Mouse (Mus musculus): ENCODE results near the gene Gpr179. TPM values are rescaled to one million over a fixed set of nuclear protein-coding genes. Genes with fewer than 3 reads are reported as not detected.
"Not testable (repeated sequence)": the region's sequence is repeated elsewhere in the genome, so short reads cannot be mapped to it uniquely, and the experiment has no call there.

The Gpr179 gene
- total RNA-seq, 2 experiments from 2014 or later: 0.05 to 0.06 TPM

DNA sequence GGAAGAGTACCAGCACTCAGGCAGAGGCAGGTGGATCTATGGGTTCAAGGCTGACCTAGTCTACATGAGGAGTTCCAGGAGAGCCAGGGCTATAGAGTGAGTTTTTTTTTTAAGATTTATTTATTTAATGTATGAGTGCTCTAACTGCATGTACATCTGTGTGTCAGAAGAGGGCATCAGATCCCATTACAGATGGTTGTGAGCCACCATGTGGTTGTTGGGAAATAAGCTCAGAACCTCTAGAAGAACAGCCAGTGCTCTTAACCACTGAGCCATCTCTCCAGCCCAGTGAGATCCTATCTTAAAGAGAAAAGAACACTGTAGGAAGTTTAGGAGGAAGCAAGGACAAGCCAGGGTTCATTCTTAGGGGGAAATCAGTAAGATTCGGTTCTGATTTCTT lies 21.6 kb downstream of the Gpr179 start:
- intact Hi-C loops (cut with DNase I): no loop called here
- DNase-seq (ENCODE audit: low spot score): no peak

DNA sequence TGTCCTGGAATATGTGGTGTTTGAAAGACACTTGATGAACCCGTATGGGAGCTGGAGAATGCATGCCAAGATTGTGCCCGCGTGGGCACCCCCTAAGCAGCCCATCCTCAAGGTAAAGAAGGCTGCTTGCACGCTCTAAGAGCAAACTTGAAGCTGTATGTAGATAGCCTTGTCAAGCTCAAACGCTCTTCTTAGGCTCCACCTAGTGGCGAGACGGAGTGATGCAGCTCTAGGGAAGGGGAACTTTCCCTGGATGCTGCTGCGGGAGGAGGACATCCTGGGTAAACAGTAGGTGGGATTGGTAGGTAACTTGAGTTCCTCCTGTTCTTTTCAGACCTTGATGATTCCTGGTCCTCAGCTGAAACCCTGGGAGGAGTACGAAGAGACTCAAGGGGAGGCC lies 23.7 kb downstream of the Gpr179 start:
- no peak for DNase-seq (ENCODE audit: low spot score)
- intact Hi-C loops (cut with DNase I): loop anchor here (2.0 to 5.0 kb wide), 3 partner anchors 111 to 257 kb away; no protein-coding TSS in a partner anchor

DNA sequence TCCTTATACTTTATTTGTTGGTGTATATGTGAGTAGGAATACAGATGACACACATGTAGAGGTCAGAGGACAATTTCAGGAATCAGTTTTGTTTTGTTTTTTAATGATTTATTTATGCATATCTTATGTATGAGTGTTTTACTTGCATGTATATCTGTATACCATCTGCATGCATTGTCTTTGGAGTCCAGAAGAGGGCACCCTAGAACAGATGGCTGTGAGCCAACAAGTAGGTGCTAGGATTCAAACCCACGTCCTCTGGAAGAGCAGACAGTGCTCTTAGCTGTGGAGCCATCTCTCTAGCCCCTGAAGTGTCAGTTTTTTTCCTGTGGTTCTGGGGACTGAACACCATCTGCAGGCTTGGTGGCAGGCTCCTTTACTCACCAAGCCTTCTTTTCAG lies 26.7 kb downstream of the Gpr179 start:
- intact Hi-C loops (cut with DNase I): loop anchor here (5.0 kb wide), 1 partner anchor 108 kb away; no protein-coding TSS in a partner anchor

DNA sequence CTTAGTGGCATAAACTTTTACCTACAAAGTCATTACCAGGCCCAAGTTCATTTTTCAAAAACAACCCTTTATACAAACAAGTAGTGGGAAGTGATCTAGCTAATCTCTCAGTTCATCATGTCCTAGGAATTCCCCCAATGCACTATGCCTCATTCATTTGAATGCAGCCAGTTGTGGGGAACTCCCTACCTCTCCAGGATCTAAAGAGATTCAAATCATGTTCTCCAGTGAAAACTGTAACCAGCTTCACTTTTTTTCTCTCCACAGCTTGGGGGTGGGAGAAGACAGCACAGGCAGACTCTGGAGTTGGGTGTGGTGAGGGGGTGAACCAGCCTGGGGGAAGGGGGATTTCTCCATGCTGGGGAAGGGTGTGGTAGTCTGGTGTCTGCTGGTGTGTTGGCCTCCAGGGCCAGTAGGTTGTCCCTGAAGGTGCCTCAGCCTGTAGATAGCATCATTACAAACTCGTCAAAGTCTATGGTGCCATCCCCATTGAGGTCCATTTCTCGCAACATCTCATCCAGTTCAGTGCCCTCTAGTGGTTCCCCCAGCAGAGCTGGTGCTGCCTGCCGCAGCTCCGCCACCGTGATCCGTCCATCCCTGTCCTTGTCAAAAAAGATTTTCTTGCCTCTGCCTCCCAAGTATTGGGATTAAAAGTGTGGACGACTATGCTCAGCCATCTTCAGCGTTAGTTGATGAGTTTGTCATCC lies 29.8 kb downstream of the Gpr179 start:
- intact Hi-C loops (cut with DNase I); DNase-seq (ENCODE audit: low spot score): not testable (repeated sequence)

More for the DNA sequence above, 26.7 kb downstream of the Gpr179 start:
- no peak for DNase-seq (ENCODE audit: low spot score)

DNA sequence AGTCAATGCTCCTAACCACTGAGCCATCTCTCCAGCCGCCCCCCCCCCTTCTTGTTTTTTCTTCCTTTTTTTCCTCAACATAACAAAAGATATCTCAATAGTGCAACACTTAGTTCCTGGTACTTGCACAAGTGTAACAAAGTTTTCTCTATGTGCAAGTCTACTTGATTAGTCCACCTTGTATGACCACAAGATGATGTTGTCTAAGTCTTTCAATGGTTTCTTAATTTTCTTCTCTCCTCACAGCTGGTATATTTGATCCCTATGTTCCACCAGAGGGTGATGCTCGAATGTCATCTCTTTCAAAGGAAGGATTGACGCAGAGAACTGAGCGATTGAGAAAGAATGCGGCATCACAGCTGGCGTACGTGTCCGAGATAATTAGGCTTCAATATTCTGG lies 30.7 kb downstream of the Gpr179 start:
- intact Hi-C loops (cut with DNase I): no loop called here
- DNase-seq (ENCODE audit: low spot score): no peak

DNA sequence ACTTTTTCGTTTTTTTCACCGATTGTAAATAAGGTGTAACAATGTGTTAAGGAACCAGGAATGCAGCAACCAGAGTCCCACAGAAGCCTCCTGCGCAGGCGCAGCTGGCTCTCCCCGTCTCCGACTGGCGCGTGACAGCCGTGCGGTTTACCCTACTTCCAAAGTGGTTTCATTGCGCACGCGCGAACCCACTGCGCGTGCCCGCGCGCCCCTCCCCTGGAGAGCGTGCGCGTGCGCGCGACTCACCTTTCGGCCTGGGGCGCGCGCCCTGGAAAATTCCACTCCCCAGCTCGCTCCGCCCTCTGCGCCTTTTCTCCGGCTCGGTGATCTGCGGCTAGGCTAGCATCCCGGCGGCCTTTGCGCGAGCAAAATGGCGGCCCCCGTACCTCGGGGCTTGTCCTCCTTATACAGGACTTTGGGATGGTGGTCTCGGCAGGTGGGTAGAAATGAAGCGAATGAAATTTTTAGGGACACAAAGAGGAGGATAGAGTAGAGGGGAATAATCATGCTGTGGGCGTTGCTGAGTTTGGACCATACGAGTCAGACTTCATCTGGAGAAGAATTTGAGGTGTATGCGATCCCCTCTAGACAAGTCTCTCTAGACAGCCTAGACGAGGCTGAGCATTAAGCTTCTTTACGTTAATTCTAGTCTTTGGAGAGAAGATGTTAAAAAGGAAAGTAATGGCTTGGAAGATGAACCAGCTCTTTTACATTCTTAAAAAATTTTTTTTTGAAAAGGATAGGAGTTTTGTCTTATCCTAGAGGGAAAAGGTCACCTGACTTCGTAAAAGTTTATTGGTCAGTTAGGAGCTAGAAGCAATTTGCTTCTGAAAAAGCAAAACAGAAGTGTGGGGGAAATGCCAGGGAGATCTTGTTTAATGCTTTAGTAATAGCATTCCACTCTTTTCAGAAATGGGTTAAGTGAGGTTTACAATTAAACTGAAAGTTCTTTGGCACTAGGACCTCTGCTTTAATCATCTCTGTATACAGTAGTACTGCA lies 36.1 kb downstream of the Gpr179 start, which contains the start of gene Mrpl45:
TSS of gene Mrpl45 (plus strand) at position 213 of the 1,000 bp plus-strand sequence.
- intact Hi-C loops (cut with DNase I): loop anchor here (1.0 to 10.0 kb wide), 2 partner anchors 36 to 51 kb away; partner anchors contain the start of gene Npepps

DNA sequence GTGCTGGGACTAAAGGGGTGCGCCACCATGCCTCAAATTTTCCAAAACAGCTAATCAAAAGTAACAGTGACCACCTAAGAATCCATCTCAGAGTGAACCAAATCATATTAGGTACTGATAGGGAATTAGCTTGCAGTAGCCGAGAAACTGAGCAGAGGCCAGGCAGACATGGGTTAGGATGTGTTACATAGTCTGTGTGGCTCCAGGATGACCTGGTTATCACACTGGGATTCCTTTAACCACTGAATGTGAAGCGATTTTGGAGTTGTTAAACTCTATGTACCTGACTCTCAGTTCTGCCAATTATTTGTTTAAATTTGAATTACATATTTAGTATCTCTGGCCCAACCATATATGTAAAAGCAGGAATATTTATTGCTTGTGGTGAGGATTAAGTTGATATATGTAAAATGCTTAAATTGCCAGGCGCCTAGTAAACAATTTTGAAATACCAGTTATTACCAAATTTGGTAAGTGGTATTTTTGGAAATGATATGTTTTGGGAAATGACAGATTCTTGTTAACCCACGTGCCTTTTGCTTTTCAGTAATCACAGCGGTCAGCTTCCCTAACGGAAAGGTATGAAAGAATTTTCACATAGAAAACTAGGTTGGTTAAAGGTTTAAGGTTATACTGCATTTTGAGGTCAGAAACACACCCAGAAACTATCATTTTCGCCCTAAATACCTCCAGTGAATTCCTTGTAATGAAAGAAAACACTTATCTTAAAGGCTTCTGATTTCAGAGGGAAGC lies 37.0 kb downstream of the Gpr179 start:
- DNase-seq (ENCODE audit: low spot score): no peak
- intact Hi-C loops (cut with DNase I): loop anchor here (1.0 to 10.0 kb wide), 4 partner anchors 35 to 118 kb away; partner anchors contain the start of gene Npepps

More for the DNA sequence above, 36.1 kb downstream of the Gpr179 start, which contains the start of gene Mrpl45:
- DNase-seq (ENCODE audit: low spot score): peak; percentile 99

DNA sequence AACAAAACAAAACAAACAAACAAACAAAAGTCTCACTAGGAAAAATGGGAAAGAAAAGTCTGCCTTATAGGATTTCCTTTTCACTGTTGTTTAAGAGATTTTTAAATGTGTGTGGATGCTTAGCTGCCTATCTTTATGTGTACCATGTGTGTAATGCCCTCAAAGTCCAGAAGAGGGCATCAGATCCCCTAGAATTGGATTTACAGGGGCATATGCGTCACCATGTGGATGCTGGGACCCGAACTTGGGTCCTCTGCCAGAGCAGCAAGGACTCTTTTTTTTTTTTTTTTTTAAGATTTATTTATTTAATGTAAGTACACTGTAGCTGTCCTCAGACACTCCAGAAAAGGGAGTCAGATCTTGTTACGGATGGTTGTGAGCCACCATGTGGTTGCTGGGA lies 37.8 kb downstream of the Gpr179 start:
- intact Hi-C loops (cut with DNase I): loop anchor here (5.0 to 10.0 kb wide), 3 partner anchors 49 to 117 kb away; no protein-coding TSS in a partner anchor

DNA sequence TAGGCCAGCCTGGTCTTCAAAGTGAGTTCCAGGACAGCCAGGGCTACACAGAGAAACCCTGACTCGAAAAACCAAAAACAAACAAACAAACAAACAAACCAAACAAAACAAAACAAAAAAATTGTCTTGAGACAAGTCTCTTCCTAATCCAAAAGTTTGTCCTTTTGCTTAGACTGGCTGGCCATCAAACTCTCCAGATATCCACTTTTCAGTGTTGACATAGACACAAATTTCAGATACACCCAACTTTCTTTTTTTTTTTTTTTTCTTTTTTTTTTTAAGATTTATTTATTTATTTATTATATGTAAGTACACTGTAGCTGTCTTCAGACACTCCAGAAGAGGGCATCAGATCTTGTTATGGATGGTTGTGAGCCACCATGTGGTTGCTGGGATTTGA lies 39.0 kb downstream of the Gpr179 start:
- intact Hi-C loops (cut with DNase I): loop anchor here (5.0 to 10.0 kb wide), 3 partner anchors 48 to 116 kb away; no protein-coding TSS in a partner anchor
- DNase-seq (ENCODE audit: low spot score): not testable (repeated sequence)

More for the DNA sequence above, 37.8 kb downstream of the Gpr179 start:
- no peak for DNase-seq (ENCODE audit: low spot score)

DNA sequence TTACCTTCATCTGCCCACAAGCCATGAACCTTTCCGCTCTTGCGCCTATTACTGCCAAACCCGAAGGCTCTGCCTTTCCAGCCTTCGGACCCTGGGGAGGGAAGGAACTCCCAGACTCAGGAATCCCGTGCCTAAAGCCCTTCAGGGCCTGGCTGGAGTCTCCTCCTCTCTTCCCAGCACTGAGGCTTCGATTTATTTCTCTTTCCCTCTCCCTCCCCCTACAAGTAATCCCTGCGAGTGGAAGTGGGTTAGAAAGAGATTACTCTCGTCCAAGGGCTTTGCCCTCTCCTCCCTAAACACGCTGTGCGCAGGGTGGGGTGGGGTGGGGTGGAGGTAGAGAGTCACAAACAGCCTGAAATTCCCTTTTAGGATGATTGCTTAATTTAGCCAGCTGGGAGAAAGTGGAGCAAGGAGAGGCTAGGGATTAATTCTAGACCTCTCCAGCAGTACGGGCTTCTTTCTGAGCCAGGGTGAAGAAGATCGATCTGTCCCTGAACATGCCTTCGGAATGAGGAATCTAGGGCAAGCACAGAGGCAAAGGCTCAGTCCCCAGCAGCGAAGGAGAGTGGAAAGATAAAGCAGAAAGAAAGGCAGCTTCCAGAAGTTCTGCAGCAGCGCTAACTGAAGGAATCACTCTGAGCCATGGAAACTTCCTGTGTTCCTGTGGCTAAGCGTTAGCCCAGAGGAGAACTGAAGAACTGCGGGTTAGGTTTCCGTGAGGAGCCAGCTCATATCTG lies 40.8 kb downstream of the Gpr179 start:
- intact Hi-C loops (cut with DNase I): loop anchor here (5.0 to 10.0 kb wide), 3 partner anchors 46 to 114 kb away; no protein-coding TSS in a partner anchor

DNA sequence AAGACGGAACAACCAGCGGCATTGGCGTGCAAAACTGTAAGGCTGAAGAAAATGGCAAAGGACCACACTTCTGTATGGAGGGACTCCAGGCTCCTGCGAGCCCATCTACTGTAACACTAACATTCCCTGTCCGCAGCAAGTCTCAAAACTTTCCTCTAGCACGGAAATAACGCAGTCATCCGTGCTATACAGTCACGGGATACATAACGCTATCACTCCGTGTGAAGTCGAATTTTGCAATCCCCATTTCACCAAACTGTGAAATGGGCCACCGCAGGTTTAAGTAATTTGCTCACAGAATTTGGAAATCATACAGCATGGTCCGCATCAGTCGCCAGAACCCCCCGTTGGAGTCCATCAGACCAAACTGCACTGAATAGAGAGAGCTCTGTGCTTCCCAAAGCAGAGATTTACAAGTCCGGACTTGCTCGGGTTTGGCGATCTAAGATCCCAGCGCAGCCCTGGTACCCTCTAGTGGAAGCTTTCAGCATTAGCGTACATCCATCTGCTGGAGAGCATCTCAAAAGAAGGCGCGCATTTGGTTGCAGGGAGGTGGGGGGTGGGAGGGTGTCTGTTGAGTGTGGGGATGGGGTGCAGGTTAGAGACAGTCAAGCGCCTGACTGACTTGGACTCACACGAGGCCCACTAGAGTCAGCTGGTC lies 41.8 kb downstream of the Gpr179 start:
- intact Hi-C loops (cut with DNase I): loop anchor here (5.0 to 10.0 kb wide), 3 partner anchors 45 to 113 kb away; no protein-coding TSS in a partner anchor
- peak; percentile 60 for DNase-seq (ENCODE audit: low spot score)

More for the DNA sequence above, 40.8 kb downstream of the Gpr179 start:
- DNase-seq (ENCODE audit: low spot score): no peak

DNA sequence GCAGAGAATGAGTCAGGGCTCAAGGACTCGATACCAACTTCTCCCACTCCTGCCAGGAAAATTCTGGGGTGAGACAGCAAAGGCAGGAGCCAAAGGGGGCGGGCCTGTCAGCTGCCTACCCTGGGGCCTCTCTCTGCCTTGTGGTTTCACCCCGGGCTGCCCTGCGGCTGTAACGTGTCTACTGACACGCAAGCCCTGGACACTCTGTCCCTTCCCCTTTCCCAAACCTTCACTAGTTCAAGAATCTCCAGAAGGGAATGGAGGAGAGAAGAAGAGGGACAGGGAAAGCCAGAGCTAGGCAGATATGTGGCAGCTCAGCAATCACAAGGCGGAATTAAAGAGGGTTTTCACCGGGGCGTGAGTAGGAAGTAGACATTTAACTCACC lies 42.4 kb downstream of the Gpr179 start:
- peak; percentile 80 for DNase-seq (ENCODE audit: low spot score)
- intact Hi-C loops (cut with DNase I): no loop called here

DNA sequence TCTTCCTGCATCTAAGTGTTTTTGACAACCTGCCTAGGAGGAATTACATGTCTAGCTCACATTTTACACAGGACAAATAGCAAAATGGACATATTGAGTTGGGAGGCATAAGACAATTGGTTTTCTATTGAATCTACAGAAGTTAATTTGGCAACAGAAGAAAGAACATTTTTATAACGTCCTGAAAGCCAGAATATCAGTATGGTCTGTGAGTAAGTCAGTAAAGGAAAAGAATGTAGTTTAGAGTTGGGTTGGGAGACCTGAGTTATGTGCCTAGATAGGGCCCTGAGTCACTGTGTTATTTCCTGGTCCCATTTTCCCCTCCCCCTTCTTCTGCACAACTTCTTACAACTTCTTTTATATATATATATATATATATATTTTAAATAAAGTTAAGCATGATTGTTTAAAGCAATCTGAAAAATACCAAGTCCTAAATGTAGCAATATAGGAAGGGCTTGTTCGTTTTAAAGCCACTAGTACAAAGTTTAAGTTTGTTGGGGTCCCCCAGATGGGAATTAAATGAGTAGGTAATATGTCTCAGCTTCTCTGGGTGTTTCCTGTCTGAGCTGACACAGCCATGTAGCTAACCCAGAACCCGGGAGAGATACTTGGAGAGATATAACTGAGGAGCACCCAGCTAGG lies 42.9 kb downstream of the Gpr179 start:
- no peak for DNase-seq (ENCODE audit: low spot score)
- intact Hi-C loops (cut with DNase I): no loop called here

DNA sequence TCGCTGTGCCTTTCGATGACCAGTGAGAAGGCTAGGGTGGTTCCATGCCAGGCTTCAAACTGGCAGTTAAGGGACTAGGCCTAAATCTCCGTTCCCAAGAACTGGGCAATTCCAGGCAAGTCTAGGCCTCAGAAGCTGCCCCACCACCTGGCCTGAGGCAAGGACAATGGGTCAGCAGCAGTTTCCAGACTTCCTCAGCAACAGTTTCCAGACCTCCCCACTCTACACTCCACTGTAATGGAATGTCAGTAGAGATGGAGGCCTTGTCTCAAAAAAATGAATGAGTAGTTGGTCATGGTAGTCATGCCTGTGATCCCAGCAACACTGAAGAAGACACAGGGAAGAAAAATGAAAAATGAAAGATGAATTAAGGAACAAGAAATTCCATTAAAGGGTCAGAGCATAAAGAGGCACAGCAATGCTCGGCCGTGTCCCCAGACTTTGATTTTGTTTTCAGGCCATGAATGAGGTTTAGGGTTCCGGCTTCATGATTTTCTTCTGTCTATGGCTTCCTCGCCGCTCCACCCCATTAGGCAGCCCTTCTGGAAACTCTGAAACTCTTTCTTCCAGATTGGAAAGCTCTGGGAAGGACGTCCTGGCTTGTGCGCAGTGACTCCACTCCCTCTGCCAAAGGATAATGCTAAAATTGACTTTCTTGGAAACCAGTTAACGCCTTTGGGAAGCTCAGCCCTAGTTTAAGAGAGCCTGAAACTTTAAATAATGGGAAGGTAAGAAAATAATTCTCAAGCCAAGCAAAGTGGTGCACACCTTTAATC lies 44.4 kb downstream of the Gpr179 start:
- intact Hi-C loops (cut with DNase I): no loop called here
- DNase-seq (ENCODE audit: low spot score): no peak

DNA sequence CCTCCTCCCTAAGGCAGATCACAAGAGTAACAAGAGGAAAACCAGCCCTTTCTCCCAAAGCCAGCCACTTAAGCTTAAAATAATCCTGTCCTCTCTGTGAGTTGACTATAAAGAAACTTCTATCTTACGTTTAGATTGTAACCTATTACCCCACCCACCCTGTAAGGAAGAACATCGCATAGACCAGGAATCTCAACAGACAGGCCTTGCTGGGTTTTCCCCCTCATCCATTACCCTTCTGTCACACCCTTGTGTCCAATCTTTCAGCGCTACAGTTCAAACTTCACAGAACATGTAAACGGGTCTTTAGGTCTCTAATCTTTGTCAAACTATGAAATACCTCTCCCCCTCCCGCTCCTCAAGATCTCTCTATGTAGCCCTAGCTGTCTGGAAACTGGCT lies 47.2 kb downstream of the Gpr179 start:
- intact Hi-C loops (cut with DNase I): no loop called here

DNA sequence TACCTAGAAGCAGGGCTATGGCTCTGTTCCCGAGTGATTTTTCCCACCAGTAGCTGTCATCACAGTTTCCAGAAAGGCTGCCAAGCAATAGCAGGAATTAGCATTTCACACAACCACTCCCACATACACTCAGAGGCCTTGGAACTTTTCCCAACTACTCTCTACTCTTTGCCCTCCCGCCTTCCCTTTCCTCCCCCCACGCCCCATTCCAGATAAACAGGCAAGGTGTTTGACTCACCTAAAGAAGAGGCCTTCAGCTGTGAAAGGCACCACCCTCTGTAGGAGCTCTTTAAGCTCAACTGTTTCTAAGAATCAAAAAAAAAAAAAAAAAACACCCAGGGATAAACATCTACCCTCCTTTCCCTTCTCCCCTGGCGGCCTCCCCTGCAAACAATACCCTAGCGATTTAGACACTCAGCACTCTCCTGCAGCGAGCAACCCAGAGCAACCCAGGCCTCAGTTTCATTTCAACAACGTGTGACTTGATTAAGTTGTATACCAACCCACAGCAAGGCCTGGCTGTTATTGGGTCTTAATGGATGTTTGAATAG lies 49.6 kb downstream of the Gpr179 start:
- peak; percentile 62 for DNase-seq (ENCODE audit: low spot score)
- intact Hi-C loops (cut with DNase I): no loop called here

More for the DNA sequence above, 47.2 kb downstream of the Gpr179 start:
- no peak for DNase-seq (ENCODE audit: low spot score)

DNA sequence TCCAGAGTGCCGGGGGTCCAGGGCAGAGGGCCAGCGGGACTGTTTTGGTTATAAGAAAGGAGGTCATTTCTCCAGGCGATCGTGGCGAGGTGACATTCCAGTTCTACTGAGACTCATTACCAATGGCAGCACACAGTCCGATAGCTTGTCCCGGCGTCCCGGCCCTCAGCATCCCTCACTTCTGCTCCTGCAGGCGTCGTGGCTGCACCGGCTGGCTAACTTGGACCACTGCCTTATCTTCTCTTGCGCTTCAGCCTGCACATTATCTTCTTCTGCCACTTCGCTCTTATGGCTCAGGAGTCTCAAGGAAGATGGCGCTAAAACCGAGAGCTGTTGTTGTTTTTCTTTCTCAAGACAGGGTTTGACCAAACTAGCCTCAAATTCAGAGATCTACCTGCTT lies 50.5 kb downstream of the Gpr179 start:
- intact Hi-C loops (cut with DNase I): no loop called here

More for the DNA sequence above, 50.5 kb downstream of the Gpr179 start:
- no peak for DNase-seq (ENCODE audit: low spot score)

Measured in heart, postnatal 25 days (tissue).